Mouse (Mus musculus) ovary, adult 10 weeks (tissue): ENCODE data around the gene Hck. TPM values are rescaled to one million over a fixed set of nuclear protein-coding genes. Genes with fewer than 3 reads are reported as not detected.

Experiments
- polyA plus RNA-seq: library from polyadenylated mRNA; stranded (reverse); fragments of 350-450 nt; fragmentation: Illumina TruSeq; extraction: RNeasy Lipid Tissue Mini Kit (QIAGEN cat#74804); gene quantifications from one replicate; pipeline ENCODE4 v1.2.3, GENCODE M21; 2014

Gene Hck
- polyA plus RNA-seq: not detected

DNA sequence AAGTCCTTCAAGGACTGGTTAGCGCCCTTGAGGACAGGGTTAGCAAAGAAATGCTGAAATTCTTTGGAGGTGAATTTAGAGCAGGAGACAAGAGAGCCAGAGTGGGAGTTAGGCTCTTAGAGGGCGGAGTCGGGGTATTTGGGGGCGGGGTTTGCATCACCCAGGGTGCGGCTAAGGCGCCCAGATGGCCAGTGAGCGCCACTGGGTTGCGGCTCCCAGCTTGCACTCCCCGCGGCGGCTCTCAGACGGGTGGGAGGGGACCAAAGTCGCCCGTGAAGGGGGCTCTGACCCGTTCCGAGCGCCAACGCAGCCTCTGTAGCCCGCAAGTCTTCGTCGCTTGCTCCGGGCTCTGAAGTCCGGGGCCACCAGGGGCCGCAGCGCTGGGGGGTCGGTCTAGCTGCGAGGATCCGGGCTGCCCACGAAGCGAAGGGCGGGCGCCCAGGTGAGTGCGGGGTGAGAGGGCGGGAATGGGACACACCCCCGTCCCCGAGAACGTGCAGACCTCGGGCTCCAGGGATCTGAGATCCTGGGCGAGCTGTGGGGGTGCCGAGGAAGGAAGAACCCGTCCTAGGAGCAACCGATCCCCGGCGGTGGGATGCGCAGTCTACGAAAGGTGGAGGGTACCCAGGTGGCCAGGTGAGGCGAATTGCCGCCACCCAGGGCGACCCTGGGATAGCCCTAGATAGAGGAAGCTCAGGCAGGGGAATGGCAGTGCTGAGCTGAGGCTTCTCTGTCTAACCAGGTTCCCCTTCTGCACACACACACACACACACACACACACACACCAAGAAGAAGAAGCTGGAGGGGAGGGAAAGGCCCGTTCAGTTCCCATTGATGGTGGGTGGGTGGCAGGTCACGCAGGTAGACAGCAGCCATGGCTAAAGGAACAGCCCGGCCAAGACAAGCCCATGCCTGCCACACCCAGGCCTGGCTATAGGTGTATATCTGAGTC, at the start of gene Hck:
Gene Hck (plus strand): TSS at position 156 of the 952 bp plus-strand sequence.

DNA sequence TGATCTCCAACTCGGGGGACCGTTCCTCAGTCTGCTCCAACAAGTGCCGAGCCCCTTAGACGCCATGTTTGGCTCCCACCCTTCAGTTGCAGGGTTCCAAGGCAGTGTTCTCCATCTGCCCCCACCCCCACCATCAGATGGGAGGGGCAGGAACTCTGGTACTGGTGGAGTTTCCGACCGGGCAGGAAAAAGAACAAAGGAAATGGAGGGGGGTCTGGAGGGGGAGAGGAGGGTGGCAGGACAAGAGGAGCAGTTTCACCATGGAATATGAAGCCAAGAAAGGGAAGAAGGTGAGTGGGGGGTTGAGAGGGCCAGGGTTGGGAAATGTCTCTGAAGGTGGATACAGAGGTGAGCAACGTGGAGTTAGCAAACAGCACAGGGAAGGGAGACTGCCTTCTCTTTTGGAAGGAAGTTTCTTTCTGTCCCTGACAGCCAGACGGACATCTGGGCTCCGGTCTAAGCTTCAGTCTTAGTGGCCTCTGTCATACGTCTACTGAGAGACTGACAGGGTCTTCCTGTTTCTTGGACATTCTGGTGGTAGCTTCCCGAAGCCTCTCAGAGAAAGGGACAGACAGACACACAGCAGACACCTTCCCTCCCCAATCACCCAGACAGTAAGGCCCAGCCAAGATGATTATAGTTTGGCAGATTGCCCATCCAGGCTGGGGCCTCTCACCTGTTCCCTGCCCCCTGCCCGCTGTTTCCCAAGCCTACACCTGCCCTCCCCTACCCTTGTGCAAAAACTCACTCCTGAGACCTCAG, 42.3 kb upstream of the Hck start, which contains the start of gene Ccm2l:
Gene Ccm2l (plus strand): TSS at position 209 of the 762 bp plus-strand sequence.

DNA sequence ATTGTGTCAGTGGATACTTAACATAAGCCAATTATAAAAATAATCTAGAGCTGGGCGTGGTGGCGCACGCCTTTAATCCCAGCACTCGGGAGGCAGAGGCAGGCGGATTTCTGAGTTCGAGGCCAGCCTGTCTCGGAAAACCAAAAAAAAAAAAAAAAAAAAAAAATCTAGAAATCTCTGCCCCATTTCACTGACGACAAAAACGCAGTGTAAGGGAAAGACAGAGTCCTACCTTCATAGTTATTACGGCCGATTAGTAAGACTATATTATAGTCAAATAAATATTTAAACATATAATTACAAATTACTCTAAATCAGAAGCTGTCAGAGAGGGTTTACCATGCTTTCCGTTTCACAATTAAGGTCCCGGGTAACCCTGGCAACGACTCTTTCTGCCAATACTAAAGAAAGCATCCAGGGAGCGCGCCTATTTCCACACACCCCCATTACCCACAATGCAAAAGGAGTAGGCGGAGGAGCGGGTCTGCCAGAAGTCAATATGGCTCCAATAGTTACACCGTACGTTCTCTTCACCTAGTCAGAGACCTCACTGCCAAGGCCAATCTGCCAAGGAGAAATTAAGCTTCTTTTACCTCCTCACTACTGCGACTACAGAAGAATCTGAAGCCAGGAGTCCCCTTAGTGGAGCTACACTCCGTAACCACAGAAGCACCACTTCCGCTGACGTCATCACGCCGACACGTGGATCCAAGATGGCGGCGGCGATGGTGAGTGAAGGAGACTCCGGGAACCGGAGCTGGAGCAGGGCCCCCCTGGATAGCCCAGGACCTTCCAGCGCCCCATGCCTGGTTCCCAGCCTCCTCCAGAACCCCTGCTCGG, 52.8 kb downstream of the Hck start, which contains the start of gene Tm9sf4:
Gene Tm9sf4 (plus strand): TSS at position 460 of the 840 bp plus-strand sequence.

Other genes with a start within 250 kb of the Hck start
- gene Mylk2, start 197.1 kb upstream of the Hck start, polyA plus RNA-seq: not detected
- not detected for gene Foxs1, start 175.3 kb upstream of the Hck start, polyA plus RNA-seq
- not detected for gene Dusp15, start 156.8 kb upstream of the Hck start, polyA plus RNA-seq
- gene Ttll9, start 146.0 kb upstream of the Hck start, polyA plus RNA-seq: not detected
- gene Pdrg1, start 93.0 kb upstream of the Hck start, polyA plus RNA-seq: 63.4 TPM
- not detected for gene Xkr7, start 76.6 kb upstream of the Hck start, polyA plus RNA-seq
- 0.54 TPM for gene Ccm2l, start 42.5 kb upstream of the Hck start, polyA plus RNA-seq
- gene Tm9sf4, start 52.8 kb downstream of the Hck start, polyA plus RNA-seq: 33.0 TPM
- 3.8 TPM for gene Tspyl3, start 117.0 kb downstream of the Hck start, polyA plus RNA-seq
- 15.2 TPM for gene Plagl2, start 133.0 kb downstream of the Hck start, polyA plus RNA-seq
- gene Pofut1, start 133.1 kb downstream of the Hck start, polyA plus RNA-seq: 22.4 TPM
- gene Kif3b, start 182.9 kb downstream of the Hck start, polyA plus RNA-seq: 17.8 TPM
- gene Asxl1, start 237.4 kb downstream of the Hck start, polyA plus RNA-seq: 41.0 TPM